Mouse (Mus musculus) hindbrain, embryonic 16.5 days (tissue): ENCODE data around the gene Gde1. TPM values are rescaled to one million over a fixed set of nuclear protein-coding genes. Genes with fewer than 3 reads are reported as not detected.

Experiments used
- ATAC-seq: fragments of 200-750 bp; cut with Nextera tagmentation; 2 replicates; pipeline ENCODE4 v1.8.0; 2017; ENCODE audit warnings: moderate TSS enrichment, moderate library complexity
- H3K27ac ChIP-seq: fragments of 300-500 bp; sonication (generic); 2 replicates; pipeline ENCODE4 v1.5.1; 2014; ENCODE audit warnings: low read depth, mild to moderate bottlenecking, control low read depth, low read length, moderate library complexity
- H3K27me3 ChIP-seq: fragments of 300-500 bp; sonication (generic); replicated peaks from 2 replicates; pipeline ENCODE4 v1.6.1; 2014; ENCODE audit warnings: low read length; ENCODE audit not compliant: control insufficient read depth, insufficient read depth
- H3K36me3 ChIP-seq: fragments of 300-500 bp; sonication (generic); 2 replicates; pipeline ENCODE4 v1.6.1; 2014; ENCODE audit warnings: mild to moderate bottlenecking, low read length, moderate library complexity, mixed read lengths; ENCODE audit not compliant: control insufficient read depth, insufficient read depth
- H3K4me1 ChIP-seq: fragments of 300-500 bp; sonication (generic); 2 replicates; pipeline ENCODE4 v1.6.1; 2014; ENCODE audit warnings: low read depth, low read length; ENCODE audit not compliant: control insufficient read depth, insufficient read depth
- H3K4me2 ChIP-seq: fragments of 300-500 bp; sonication (generic); 2 replicates; pipeline ENCODE4 v1.6.1; 2014; ENCODE audit warnings: mild to moderate bottlenecking, low read length, control low read depth, moderate library complexity
- H3K4me3 ChIP-seq: fragments of 300-500 bp; sonication (generic); 2 replicates; pipeline ENCODE4 v1.5.1; 2014; ENCODE audit warnings: mild to moderate bottlenecking, low read length, control low read depth, moderate library complexity
- H3K9ac ChIP-seq: fragments of 300-500 bp; sonication (generic); 2 replicates; pipeline ENCODE4 v1.6.1; 2014; ENCODE audit warnings: low read depth, mild to moderate bottlenecking, control low read depth, low read length, moderate library complexity
- H3K9me3 ChIP-seq: fragments of 300-500 bp; sonication (generic); 2 replicates; pipeline ENCODE4 v1.6.1; 2014; ENCODE audit warnings: mild to moderate bottlenecking, low read length, moderate library complexity; ENCODE audit not compliant: control insufficient read depth
- WGBS: fragments of 180-500 bp; shearing (Covaris S2); extraction: QIAGEN DNeasy Blood & Tissue Kit; methylation state at CpG from one replicate; pipeline ENCODE4 v1.1.7; 2014; 5-methylcytosine and 5-hydroxymethylcytosine counted together
- polyA plus RNA-seq: library from polyadenylated mRNA; unstranded; fragments of >200 nt; fragmentation: Nextera tagmentation; extraction: Ambion mirVana; gene quantifications from 2 replicates; pipeline ENCODE4 v1.2.1, GENCODE M21; 2015

Gde1 gene
- polyA plus RNA-seq, 1 experiment from 2014 or later: 249 TPM

DNA sequence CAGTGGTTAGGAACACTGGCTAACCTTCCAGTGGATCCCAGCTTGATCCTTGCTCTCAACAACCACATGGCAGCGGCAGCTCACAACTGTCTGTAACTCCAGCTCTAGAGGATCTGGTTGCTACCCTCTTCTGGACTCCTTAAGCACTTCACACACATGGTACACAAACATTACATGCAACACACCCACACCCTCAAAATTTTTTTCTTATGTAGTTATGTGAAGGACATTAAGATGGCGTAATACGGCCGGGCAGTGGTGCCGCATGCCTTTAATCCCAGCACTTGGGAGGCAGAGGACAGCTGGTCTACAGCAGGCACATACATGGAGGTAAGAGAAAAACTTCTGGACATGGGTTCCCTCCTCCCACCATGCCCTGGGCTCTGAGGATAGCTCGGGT is 9.4 kb downstream of the Gde1 start:
- H3K4me3 ChIP-seq: no peak overlapping the region
- H3K27ac ChIP-seq: no peak overlapping the region
- H3K36me3 ChIP-seq: peaks cover 40% of the 10 kb centered on the region
- H3K9ac ChIP-seq: no peak overlapping the region
- no peaks in the 10 kb centered on the region for H3K27me3 ChIP-seq
- WGBS: 96% methylated on average over 6 of the region's 6 CpGs
- ATAC-seq: no peak
- no peak overlapping the region for H3K4me2 ChIP-seq
- no peaks in the 10 kb centered on the region for H3K9me3 ChIP-seq
- no peaks in the 10 kb centered on the region for H3K4me1 ChIP-seq

DNA sequence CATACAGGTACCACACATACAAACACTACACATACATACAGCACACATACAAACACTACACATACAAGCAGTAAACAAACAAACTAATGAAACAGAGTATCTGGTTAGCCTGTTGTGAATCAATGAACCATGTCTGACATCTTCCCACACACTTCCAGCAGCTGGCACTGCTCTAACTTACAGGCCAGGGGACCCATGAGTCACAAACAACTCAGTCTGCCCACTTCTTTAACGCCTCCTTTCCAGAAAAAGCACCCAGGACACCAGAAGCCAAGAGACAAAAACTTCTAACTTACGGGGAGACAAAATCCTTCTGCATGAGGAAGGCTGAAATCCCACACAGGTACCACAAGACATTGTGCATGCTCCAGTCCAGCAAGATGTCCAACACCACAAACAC is 14.3 kb downstream of the Gde1 start:
- Histone ChIP-seq H3K36me3 (peaks cover 49% of the 10 kb centered on the region), H3K4me3 (no peak overlapping the region), H3K9me3 (no peaks in the 10 kb centered on the region), H3K4me2 (no peak overlapping the region), H3K27me3 (no peaks in the 10 kb centered on the region), H3K27ac (no peak overlapping the region), H3K9ac (no peak overlapping the region), H3K4me1 (no peaks in the 10 kb centered on the region)
- WGBS: 91% methylated on average over 2 of the region's 2 CpGs
- no peak for ATAC-seq

DNA sequence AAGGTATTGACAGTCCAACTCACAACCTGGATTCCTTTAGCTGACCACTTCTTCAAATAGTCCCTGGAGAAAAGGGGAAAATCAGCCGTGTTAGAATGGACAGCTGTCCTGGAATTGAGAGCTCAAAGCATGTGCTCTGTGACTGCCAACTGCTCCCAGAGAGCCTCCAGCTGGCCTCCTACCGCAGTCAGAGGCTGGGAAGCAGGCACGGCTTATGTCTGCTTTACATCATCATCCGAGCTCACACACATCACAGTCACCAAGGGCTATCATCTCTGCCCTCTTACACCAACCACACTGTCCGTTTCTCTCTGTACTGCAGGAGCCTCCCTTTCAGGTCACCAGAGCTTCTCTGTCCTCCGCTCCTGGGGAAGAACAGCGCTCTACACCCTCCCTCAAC is 16.5 kb downstream of the Gde1 start:
- H3K27ac ChIP-seq: no peak overlapping the region
- no peak overlapping the region for H3K4me3 ChIP-seq
- no peak overlapping the region for H3K4me2 ChIP-seq
- 79% methylated on average over 7 of the region's 7 CpGs for WGBS
- no peaks in the 10 kb centered on the region for H3K4me1 ChIP-seq
- ATAC-seq: no peak
- H3K9ac ChIP-seq: no peak overlapping the region
- H3K27me3 ChIP-seq: no peaks in the 10 kb centered on the region
- H3K9me3 ChIP-seq: no peaks in the 10 kb centered on the region
- peaks cover 33% of the 10 kb centered on the region for H3K36me3 ChIP-seq

DNA sequence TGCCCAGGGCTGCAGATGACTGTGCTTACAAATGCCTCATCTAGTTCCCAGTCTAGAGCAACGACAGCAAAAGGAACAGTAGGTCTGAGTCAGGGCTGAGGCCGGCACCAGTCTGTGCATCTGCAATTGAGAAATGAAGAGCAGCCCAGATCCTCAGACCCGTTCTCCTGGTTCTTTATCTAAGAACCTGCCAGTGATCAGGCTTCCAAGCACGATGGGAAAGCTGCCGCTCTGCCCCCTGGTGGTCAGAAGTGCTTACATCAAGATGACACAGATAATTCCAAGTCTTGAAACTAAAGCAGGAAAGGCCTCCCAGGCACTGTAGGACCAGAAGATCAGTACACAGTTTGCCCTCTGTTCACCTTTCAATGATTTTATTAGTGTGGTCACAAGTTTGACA is 17.4 kb downstream of the Gde1 start:
- H3K27me3 ChIP-seq: no peaks in the 10 kb centered on the region
- no peaks in the 10 kb centered on the region for H3K9me3 ChIP-seq
- peak; percentile 81 for ATAC-seq
- no peaks in the 10 kb centered on the region for H3K4me1 ChIP-seq
- no peak overlapping the region for H3K4me2 ChIP-seq
- no peak overlapping the region; the same call in 1 of the 2 replicates for H3K27ac ChIP-seq
- 24% methylated on average over 5 of the region's 5 CpGs for WGBS
- peaks cover 29% of the 10 kb centered on the region for H3K36me3 ChIP-seq
- H3K9ac ChIP-seq: no peak overlapping the region
- H3K4me3 ChIP-seq: no peak overlapping the region

DNA sequence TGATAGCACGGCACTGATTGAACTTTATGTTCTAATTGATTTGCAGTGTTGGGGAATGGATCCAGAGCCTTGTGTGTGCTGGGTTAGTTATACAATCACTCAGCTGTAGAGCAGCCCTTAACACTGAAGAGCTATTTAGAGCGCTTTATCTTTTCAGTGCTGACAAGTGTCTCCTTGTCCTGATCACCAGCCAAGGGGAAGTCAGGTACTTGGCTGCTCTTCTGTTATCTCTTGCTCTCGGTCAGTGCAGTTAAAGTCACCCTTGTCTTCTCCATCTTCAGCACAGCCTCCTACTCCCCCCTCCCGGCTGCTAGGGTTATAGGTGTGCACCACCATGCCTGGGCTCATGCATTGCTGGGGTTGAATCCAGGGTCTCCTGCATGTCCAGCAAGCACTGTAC is 28.8 kb downstream of the Gde1 start:
- 89% methylated on average over 4 of the region's 4 CpGs for WGBS
- Histone ChIP-seq H3K4me1 (no peaks in the 10 kb centered on the region), H3K27me3 (no peaks in the 10 kb centered on the region), H3K9me3 (no peaks in the 10 kb centered on the region), H3K9ac (no peak overlapping the region), H3K4me3 (no peak overlapping the region), H3K36me3 (no peaks in the 10 kb centered on the region), H3K27ac (no peak overlapping the region), H3K4me2 (no peak overlapping the region)
- ATAC-seq: no peak

DNA sequence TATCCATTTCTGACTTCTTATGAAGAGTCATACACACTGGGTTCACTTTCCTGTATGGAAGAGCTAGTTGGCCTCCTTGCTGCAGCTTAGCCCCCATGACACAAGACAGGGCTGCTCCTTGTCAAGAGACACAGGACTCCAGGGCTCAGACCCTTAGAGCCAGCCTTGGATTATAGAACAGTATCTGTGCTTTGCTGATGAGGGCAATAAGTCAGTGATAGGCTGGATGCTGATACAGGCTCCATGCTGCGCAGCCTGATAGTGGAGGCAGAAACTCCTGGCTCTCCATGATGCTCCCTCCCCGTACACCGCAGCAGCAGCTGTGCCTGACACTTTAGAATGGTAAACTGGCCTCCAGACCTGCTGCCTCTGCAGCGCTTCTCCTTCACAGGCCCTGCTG is 35.4 kb downstream of the Gde1 start:
- no peak overlapping the region for H3K4me2 ChIP-seq
- no peaks in the 10 kb centered on the region for H3K36me3 ChIP-seq
- no peaks in the 10 kb centered on the region for H3K27me3 ChIP-seq
- no peaks in the 10 kb centered on the region for H3K9me3 ChIP-seq
- no peak overlapping the region for H3K9ac ChIP-seq
- H3K4me3 ChIP-seq: no peak overlapping the region
- no peak overlapping the region for H3K27ac ChIP-seq
- no peaks in the 10 kb centered on the region for H3K4me1 ChIP-seq
- ATAC-seq: no peak
- WGBS: 74% methylated on average over 4 of the region's 4 CpGs

DNA sequence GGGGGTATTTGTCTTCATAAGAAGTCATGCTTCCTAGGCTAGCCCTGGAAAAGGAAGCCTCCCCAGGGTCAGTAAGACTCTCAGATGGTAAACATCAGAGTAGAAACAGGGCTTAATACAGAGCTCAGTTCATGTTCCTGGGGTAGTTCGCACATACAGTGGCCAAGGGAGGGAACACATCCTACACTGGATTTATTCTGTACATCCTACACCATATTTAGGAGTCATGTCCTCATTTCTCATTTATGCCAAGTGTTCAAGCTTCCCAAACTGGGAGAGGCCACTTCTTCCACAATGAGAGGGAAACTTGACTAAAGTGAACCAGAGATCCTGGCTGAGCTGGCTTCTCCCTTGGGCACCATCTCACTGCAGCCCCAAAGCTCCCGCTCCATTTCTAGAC is 37.8 kb downstream of the Gde1 start:
- Histone ChIP-seq H3K4me2 (no peak overlapping the region), H3K9me3 (0 out of 2 replicates have a peak, but pooled peaks cover 5% of the 10 kb centered on the region), H3K27ac (no peak overlapping the region), H3K9ac (no peak overlapping the region), H3K36me3 (no peaks in the 10 kb centered on the region), H3K4me3 (no peak overlapping the region), H3K27me3 (no peaks in the 10 kb centered on the region), H3K4me1 (no peaks in the 10 kb centered on the region)
- no peak for ATAC-seq
- 100% methylated on average over 2 of the region's 2 CpGs for WGBS

DNA sequence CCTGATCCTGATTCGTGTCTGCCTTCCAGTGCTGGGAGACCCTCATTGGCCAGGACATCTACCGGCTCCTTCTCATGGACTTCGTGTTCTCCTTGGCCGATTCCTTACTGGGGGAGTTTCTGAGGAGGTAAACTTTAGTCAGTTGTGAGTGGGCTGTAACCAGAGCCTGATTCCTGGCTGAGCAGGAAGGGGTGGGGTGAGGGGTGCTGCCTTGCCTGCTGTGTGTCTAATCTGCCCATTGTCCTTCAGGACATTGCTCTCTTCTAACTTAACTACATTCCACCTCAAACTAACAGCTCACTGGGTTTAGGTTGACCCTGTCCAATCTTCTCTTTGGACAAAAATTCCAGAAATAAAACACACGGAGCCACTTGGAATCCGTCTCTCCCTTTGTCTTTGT is 48.8 kb downstream of the Gde1 start:
- no peak for ATAC-seq
- H3K27ac ChIP-seq: no peak overlapping the region
- no peak overlapping the region for H3K4me2 ChIP-seq
- H3K27me3 ChIP-seq: no peaks in the 10 kb centered on the region
- no peaks in the 10 kb centered on the region for H3K4me1 ChIP-seq
- H3K36me3 ChIP-seq: no peaks in the 10 kb centered on the region
- WGBS: 35% methylated on average over 6 of the region's 6 CpGs
- no peaks in the 10 kb centered on the region for H3K9me3 ChIP-seq
- no peak overlapping the region for H3K4me3 ChIP-seq
- H3K9ac ChIP-seq: no peak overlapping the region

DNA sequence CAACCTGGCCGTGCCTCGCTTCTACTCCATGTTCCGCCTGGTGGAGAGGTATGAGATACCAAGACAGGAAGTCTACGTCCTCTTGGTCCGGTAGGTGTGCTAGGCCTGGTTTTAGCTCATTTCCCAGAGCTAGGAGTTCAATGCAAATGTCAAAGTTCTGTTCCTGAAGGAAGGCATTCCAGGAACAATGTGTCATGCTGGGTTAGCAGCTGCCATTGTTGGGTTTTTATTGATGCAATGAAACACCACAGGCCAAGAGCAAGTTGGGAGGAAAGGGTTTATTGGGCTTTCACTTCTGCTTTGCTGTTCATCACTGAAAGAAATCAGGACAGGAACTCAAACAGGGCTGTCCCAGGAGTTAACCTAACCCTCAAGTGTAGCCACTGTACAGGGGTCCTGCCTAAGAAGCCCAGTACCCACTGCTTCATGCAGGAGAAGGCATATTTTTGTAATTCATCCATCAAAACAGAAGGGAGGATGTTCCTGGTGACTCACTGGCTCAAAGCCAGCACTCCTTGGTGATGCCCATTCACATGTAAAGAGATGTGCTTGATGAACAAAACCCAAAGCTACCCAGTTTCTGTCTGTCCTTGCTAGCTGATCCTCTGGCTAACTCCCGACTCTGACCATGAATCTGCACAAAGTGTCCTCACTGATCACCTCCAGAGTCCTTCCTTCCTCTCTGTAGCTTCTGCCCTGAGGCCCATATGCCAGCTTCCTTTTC is 52.8 kb downstream of the Gde1 start:
- Histone ChIP-seq H3K27me3 (no peaks in the 10 kb centered on the region), H3K4me3 (no peak overlapping the region), H3K4me1 (no peaks in the 10 kb centered on the region), H3K9me3 (no peaks in the 10 kb centered on the region), H3K9ac (no peak overlapping the region), H3K36me3 (no peaks in the 10 kb centered on the region), H3K27ac (no peak overlapping the region), H3K4me2 (no peak overlapping the region)
- no peak for ATAC-seq
- 83% methylated on average over 6 of the region's 6 CpGs for WGBS

DNA sequence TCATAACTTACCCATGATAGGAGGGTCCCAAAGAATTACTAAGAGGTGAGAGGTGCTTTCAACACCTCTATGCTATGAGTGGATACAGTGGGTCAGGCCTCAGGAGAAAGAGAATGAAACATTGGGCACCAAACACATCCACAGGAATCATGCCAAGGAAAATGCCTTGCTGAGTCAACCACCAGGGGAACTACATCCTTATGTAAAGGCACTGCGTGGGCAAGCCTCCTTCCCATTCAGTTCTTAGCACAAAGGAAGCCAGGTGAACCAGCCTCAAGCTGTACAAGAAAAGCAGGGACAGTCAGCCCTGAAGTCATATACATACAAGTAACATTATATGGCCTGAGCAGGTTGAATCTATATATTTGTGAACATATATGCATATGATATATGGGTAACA is 54.7 kb downstream of the Gde1 start:
- Histone ChIP-seq H3K4me1 (no peaks in the 10 kb centered on the region), H3K27me3 (no peaks in the 10 kb centered on the region), H3K4me3 (no peak overlapping the region), H3K36me3 (no peaks in the 10 kb centered on the region), H3K9me3 (no peaks in the 10 kb centered on the region), H3K4me2 (no peak overlapping the region), H3K27ac (no peak overlapping the region), H3K9ac (no peak overlapping the region)
- 75% methylated on average over 1 of the region's 1 CpGs for WGBS
- no peak for ATAC-seq
